Mouse (Mus musculus) cortical plate, adult 2 months (tissue): Measurements from ENCODE around the gene Hoxd3.

Experiments used
- CTCF ChIP-seq: fragments of 200-500 bp; IDR thresholded peaks from 2 replicates; pipeline ENCODE4 v1.5.1; 2011; ENCODE audit warnings: mild to moderate bottlenecking, control low read depth, low read length; ENCODE audit not compliant: insufficient read depth; ENCODE audit errors: extremely low read depth
- POLR2A ChIP-seq: fragments of 200-500 bp; IDR thresholded peaks from 2 replicates; pipeline ENCODE4 v1.6.1; 2011; ENCODE audit warnings: mild to moderate bottlenecking, low read length, control low read depth; ENCODE audit not compliant: insufficient read depth; ENCODE audit errors: extremely low read depth

GRCm38 (mm10) chr2:74704393-74704998, 7.2 kb upstream of the Hoxd3 start, which contains the start of gene Hoxd8:
- TF ChIP-seq CTCF (no peak), POLR2A (no peak)
